Mouse (Mus musculus) 3134 (cell line): Measurements from ENCODE around the gene Ptpn5.

Source experiments
- DNase-seq: peaks from one replicate; pipeline ENCODE4 v3.0.0-alpha.2; 2011; ENCODE audit warnings: low spot score; ENCODE audit not compliant: insufficient read length; ENCODE audit errors: extremely low read depth

Gene Ptpn5

DNA sequence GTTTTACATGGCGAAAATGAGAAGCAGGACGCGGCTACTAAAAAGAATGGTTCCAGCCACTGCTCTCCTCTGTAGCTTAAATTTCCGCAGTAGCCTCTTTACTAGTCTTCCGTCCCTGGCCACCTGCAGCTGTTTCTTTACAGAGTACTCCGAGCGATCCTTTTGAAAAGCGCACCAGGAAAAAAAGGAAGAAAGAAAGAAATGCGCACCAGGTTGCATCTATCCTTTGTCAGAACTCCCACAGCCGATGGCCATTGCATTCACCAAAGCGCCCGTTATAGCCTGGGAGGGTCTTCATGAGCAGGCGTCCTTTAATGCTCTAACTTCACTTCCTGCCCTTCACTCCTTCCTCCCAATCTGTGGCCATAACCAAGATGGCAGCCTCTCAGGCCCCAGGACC is at the start of gene Ptpn5:
Ptpn5 (minus strand) TSS at position 354 of the 400 bp plus-strand sequence.
- no peak for DNase-seq

DNA sequence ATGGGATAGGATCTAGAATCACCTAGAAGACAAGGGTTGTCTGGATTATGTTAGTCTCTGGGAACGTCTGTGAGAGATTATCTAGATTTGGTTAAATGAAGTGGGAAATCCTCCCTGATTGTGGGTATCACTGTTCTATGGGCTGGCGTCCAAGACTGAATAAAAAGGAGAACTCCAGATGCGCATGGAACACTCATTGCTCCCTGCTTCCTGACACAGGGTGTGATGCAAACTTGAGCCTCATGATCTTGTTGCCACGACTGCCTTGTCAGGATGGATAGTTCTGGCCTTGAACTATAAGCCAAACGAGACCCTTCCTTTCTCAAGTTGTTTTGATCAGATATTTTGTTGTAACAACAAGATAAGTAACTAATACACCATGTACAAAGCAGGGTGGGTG is 37.3 kb upstream of the Ptpn5 start:
- DNase-seq: no peak

DNA sequence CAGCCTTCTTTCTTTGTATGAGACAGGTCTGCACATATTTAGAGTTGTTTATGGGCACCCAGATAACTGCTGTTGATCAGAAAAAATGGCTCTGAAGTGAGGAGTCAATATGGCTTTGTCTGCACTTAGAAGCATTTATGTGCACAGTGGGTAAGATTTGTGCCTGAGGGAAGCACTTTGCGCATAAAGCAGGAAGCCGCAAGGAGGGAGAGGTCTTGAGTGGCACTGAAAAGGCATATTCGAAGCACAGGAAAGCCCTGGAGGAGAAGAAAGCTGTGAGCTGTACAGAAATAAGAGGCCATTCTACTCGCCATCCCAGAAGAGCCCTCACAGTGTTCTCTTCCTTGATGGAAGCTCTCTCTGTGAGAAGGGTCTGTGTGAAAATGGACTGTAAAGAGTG is 31.5 kb upstream of the Ptpn5 start:
- DNase-seq: no peak

DNA sequence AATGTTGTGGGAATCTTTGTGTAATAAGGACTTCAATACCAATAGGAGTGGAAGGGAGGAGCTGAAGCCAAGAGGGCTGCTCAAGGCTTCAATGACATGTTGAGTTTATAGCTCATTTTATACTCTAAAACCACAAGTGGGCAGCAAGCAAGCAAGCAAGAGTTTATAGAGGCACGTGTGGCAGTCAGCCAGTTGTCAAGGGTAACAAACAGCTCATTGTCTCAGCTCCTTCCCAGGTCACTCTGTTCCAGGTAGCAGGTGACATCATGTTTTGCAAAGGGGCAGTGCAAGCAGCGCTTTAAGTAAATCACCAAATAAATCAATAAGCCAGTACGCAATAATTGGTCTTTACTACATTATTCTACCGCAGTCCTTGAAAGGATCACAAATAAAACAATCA is 29.7 kb upstream of the Ptpn5 start:
- DNase-seq: no peak

DNA sequence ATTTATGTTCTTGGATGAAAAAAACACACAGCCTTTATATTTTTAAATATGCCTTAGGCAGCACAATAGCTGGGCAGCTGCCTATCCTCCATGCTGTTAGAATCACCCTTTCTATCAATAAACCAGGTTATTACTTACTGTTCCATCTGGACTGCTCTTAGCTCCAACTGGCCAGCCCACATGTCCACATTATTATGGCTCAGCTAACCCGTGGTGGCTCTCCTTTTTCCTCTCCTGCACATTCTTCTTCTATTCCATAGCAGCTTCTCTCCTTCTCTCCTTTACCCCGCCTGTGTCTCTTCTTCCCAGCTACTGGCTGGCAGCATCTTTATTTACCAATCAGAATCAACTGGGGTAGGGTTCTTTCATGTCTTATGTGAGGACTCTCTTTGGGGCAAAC is 25.0 kb upstream of the Ptpn5 start:
- no peak for DNase-seq

DNA sequence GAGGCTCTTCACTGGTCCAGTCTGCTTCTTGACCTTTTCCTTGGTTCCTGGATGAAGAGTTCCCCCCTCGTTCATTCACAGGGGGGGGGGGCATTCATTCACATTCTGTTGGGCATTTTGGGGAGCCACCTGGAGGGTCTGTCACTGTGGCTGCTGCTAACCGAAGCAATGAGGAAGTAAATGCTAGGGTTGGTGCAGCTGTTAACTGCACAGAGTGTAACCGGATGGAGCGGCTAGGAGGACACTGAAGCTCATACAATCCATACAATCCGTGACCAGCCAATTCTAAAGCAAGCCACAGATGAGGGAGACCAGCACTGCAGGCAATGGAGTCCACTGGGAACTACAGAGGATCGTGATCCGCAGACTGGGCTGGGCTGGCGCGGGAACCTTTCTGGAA is 24.3 kb upstream of the Ptpn5 start:
- no peak for DNase-seq

DNA sequence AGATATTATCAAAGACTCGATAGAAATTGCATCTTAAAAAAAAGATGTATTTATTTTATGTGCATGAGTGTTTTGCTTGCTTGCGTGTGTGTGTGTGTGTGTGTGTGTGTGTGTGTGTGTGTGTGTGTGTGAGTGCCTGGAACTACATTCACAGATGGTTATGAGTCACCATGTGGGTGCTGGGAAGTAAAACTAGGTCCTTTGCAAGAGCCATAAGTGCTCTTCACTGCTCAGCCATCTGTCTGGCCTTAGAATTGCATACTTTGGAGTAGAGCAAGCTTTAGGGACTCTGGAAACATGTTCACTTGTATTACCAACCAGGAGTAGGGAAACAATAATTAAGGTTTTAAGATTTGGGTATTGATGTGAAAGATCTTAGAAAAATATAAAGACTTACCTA is 22.4 kb upstream of the Ptpn5 start:
- DNase-seq: no peak

DNA sequence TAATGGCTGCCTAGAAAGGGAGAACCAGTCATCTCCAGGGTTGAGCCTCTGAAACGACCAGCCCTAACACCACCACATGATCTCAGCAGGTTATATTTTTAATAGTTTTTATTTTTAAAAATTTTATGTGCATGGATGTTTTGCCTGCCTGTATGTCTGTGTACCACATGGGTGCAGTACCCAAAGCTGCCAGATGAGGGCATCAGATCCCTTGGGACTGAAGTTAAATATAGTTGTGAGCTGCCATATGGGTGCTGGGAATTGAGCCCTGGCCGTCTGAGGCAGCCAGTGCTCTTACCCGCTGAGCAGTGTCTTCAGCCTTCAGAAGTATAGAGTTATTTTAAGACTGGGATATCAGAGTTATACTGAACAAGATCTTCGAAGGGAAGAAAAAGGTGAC is 21.9 kb upstream of the Ptpn5 start:
- no peak for DNase-seq

DNA sequence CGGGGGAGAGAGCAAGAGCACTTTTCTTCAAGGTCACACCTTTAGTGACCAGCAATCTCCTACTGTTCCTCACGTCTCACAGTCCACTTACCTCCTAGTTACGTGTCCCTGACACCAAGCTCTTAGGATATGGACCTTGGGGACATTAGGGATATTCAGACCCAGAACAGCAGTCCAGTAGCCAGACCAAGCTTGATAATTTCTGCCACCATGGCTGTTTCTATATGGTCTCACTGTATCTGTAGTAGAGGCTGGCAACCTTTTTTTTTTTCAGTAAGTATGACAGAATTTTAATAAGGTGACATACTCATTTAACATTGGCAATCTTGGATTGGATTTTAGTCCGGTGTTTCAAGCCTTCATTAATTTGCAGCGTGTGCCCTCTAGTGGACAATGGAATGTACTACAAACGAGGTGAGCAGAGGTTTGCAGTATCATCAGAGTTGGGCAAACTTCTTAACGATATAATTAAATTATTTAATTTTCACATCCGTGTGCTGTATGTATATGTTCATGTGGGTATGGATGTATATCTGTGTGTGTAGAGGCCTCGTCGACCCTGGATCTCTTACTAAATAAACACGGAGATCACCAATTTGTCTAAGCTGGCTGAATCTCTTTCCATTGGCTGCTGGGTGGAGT is 17.1 kb upstream of the Ptpn5 start:
- DNase-seq: no peak

DNA sequence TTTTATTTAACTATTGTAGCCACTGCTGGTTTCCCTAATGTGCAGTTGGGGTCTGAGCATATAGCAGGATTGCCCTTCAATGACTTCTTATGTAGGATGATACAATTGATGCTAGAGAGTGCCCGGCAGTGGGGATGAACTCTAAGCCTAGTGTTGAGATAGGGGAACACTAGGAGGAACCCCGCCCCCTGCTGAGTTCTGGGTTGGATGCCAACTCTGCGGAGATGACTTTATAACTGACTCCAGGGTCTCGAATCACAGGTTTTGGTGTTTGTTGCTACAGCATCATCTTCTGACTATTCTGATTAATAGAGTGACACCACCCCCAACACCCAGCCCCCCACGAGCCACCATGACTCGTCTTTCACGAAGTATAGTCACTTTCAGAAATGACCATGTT is 14.8 kb upstream of the Ptpn5 start:
- DNase-seq: no peak

DNA sequence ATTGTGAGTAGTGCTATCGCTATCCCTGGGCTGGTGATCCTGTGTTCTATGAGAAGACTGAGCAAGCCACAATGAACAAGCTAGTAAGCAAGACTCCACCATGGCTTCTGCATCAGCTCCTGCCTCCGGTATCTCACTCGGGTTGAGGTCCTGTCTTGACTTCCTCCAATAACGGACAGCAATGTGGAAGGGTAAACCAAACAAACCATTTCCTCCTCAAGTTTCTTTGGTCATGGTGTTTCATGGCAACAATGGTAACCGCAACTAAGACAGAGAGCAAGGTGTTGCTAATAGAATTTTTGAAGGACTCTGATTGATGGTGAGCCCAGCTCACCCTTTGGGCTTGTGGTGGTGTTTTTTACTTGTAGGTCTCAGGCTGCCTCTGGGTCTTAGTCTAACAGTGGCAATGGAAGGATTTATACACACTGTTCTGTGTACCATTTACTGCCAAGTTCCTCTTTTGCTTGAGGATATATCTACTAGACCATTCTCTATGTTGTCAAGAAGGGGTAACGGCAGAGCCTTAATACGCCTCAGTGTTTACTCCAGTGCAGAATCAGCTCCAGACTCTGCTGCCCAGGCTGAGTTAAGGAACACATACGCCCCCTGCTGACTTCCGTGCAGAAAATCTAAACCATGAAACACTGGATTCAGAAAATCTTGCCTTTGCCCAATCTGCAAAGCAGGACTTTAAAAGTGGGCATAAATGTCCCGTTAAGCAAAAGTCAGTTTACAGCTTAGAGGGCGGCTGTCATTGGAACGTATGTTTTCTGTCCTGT is 12.7 kb upstream of the Ptpn5 start:
- no peak for DNase-seq

DNA sequence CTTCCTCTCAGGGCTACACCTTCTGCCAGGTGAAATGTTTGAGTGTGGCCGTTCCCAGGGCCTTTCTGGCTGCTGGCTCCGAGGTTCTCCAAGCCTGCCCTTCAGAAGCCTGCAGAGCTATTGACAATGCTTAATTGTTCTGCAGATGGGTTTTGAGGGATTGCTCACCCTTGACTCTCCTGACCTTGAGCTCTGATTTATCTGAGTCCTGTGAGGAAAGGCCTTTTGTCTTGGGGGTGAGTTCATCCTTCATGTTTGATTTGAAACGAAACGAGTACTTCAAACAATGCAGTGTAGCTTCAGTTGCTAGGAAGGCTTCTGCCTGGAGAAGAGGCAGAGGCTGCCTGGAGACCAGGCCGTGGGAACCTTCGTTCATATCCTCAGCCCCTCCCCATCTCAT is 10.8 kb upstream of the Ptpn5 start:
- DNase-seq: no peak

DNA sequence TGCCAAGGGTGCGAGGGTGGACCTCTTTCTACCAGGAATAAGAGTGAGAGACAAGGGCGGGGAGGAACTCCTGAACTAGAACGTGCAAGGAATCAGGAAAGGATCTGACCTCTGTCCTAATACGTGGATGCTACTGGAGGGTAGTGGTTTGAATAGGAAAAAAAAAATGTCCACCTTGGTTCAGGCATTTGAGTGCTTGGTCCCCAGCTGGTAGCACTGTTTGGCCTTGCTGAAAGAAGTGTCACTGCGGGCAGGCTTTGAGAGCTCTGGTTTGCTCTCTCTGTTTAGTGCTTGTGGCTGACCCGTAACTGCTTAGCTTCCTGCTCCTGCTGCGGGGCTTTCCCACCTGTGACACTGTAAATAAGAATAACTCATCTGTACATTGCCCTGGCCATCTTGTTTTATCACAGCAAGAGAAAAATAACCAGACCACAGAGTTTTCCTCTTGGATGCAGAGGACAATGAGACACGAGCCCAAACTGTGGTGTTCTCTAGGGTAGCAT is 6.4 kb upstream of the Ptpn5 start:
- no peak for DNase-seq

DNA sequence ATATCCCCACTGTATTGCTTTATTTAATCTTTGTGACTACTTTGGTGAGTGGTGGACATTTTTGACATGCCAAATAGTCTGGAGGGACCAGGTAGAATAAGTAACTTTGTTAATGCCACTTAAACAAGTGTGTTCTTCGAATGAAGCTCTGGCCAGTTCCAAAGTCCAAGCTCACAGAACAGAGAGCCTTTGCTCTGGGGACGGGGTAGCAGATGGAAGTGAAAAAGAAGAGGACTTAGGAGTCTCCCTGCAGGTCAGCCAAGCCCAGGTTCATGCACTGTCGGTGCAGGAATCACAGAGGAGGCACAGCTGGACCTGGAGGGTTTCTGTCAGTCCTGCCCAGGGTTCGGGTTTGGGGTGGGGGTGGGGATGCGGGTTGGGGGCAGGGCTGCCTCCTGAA is 1.1 kb upstream of the Ptpn5 start:
- DNase-seq: no peak

DNA sequence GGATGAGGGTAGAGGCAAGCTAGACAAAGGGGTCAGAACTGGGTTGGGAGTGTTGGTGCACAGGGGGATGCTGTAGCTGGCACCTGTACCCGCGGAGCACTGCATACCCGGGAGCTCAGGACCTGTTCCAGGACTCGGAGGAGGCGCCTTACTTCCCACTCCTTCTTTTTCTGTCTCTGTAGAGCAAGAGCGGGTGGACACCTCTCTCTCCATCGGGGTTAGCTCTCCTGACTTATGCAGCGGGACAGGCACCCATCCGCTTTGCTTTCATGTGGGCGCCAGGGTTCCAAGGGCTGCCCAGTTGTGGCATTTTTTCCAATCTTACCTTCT is 588 bp downstream of the Ptpn5 start:
- no peak for DNase-seq

DNA sequence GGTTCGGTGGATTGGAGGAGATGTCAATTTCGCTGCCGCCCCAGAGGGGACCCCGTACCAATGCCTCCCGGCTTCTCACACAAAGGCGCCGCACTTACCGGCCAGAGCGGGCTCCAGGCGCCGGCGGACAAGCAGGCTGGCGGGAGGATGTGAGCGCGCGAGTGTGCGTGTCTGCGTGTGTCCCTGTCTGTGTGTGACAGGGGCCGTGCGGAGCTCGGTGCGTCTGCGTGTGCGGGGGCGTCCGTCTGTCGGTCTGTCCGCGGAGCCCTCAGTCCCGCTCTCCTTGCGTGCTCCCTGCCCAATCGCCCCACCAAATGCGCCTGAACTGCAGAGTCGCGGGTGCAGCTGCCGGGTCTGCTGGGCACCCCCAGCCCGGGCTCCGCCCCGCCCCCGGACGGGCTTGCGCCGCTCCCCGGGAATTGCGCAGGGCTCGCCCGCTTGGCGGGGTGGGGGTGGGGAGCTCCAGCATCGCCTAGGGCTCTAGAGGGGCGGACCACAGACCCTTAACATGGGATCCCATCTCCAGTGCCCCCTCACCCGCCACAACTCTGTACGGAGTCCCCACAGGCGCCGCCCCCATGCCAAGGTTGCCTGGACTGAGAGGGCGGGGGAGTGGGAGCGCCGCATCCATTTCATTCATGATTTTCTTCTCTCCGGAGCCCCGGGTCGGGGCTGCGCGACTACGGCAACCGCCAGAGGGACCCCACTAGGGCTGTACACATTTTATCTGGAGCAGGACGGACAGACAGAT is 1.1 kb downstream of the Ptpn5 start:
- DNase-seq: no peak

DNA sequence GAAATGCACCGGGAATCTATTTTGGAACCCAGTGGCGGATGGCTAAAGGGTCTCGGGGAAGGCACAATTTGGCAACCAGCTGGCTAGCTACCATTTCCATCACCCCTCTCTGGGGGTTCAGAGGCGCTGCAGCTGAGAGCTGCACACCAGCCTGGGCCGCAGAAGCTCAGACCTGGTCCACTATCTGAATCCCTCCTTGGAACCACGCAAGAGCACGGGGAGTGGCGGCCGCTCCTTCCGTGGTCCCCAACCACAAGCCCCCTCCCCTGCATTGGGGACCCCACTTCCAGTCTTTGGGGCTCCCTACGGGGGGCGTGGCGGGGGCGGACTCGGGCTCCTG is 1.7 kb downstream of the Ptpn5 start:
- DNase-seq: no peak

DNA sequence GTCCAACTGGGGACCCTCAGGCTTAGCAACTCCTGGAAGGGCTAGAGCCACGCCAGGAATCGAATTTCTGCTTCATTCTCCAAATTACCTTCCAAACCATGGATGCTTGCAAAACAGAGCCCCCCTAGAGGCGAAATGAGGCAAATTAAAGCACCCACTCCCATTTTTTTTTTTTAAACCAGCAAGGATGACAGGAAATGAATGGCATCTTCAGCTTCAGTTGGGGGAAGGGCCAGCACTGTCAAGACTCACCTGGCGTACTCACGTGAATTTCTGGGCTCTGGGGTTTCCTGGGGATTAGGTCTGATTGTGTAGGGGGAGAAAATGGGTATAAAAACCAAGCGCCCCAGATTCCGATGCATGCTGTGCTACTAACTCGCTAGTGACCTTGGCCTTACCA is 2.2 kb downstream of the Ptpn5 start:
- no peak for DNase-seq

DNA sequence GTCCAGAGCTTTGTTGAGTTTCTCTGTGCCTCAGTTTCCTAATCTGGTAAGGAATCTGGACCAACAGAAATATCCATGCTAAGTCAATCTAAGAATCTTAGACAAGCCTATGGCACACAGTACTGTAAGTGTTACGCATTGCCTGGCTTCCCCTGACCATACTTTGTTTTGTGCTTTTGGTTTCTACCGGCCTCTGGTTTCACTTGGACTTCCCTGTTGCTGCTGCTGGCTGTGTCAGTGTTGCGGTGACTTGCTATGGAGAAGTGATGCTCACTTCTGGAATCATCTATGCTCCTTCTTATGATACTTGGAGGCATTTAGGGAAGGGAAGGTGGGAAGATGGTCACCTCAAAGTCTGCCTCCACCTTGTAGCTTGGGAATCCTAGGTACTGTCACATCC is 11.5 kb downstream of the Ptpn5 start:
- DNase-seq: no peak

DNA sequence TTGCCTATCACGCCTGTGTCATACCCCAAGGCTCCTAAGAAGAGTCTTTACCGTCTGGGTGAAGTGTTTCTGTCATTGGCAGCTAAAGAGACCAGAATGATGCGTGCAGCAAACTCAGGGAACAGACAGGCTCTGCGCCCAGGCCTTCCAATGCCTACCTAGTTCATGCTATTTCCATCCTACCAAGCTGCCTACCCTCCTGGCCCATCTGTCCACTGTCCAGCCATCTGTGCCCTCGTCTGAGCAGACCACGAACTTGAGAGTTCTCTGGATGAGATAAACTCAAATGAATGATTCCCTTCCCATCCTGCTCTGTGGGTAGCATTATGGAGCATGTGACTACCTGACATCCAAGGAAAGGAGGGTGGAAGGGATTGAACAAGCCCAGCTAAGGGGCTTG is 16.8 kb downstream of the Ptpn5 start:
- no peak for DNase-seq

DNA sequence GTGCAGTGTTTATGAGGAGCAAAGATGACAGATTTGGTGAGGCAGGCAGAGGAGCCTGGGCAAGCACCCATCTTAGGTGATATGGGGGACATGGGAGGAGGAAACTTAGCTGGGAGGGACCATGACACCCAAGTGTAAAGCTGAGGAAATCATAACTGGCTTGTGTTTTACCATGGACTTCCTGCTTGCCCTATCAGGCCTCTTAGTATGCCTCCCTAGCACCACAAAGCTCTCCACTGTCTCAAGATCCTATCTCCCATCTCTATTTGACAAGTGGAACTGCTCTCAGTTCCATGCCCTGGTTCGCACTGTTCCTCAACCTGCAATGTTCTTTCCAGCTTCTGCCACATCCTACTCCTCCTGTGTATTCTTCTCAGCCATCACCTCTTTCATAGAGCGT is 18.0 kb downstream of the Ptpn5 start:
- DNase-seq: no peak

DNA sequence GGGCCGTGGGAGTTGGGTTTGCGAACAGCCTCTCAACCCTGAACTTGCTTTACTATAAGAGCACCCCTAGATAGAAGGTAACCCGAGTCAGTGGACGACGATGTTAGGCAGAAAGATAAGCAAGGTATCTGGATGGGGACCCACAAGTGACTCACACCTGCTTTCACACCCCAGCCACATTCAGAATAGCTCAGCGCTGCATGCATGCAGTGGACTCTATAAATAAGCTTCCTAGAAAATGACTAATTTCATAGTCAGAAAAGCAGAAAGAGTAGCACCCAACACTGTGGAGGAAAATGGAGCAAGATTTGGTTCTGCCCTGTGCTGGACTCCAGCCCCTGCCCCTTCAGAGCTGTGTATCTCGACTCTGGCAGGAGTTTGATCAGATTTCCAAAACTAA is 20.1 kb downstream of the Ptpn5 start:
- no peak for DNase-seq
